Mouse (Mus musculus): ENCODE measurements around the gene Rpl13a. TPM values are rescaled to one million over a fixed set of nuclear protein-coding genes. Genes with fewer than 3 reads are reported as not detected.

Rpl13a gene
- polyA plus RNA-seq, 1 experiment from 2014 or later: 1,305 TPM

GRCm38 (mm10) chr7:45165701-45166100 lies 37.1 kb upstream of the Rpl13a start:
- Histone ChIP-seq H3K9ac (no peak overlapping the region), H3K4me2 (replicated peaks) (no peak overlapping the region), H3K4me3 (no peak overlapping the region), H3K4me1 (peaks cover 13% of the 10 kb centered on the region), H3K27me3 (peaks cover 84% of the 10 kb centered on the region), H3K36me3 (0 out of 2 replicates have a peak, but pooled peaks cover 3% of the 10 kb centered on the region), H3K9me3 (peaks cover 22% of the 10 kb centered on the region), H3K27ac (no peak overlapping the region)
- WGBS: 46% methylated on average over 11 of the region's 11 CpGs
- no peak for ATAC-seq (ENCODE audit: low FRiP score, low read depth)

GRCm38 (mm10) chr7:45164833-45165232 lies 36.3 kb upstream of the Rpl13a start:
- Histone ChIP-seq H3K4me3 (no peak overlapping the region), H3K27ac (no peak overlapping the region), H3K36me3 (peaks cover 11% of the 10 kb centered on the region), H3K9ac (no peak overlapping the region), H3K9me3 (peaks cover 13% of the 10 kb centered on the region), H3K4me1 (peaks cover 13% of the 10 kb centered on the region), H3K4me2 (replicated peaks) (no peak overlapping the region), H3K27me3 (peaks cover 75% of the 10 kb centered on the region)
- ATAC-seq (ENCODE audit: low FRiP score, low read depth): no peak
- 67% methylated on average over 5 of the region's 5 CpGs for WGBS

- 2% methylated on average over 34 of the region's 41 CpGs for WGBS
- Histone ChIP-seq H3K27me3 (peaks cover 66% of the 10 kb centered on the region), H3K4me3 (peak within 1 kb of the TSS; percentile 47), H3K4me2 (replicated peaks) (peak within 1 kb of the TSS; percentile 73), H3K9ac (peak within 1 kb of the TSS; percentile 59), H3K27ac (no peak within 1 kb of the TSS), H3K36me3 (peaks cover 20% of the 10 kb centered on the region), H3K4me1 (peaks cover 13% of the 10 kb centered on the region), H3K9me3 (peaks cover 4% of the 10 kb centered on the region; the same call in 1 of the 2 replicates)
- no peak for ATAC-seq (ENCODE audit: low FRiP score, low read depth)
These were observed 35.4 kb upstream of the Rpl13a start, which contains the start of gene Slc17a7 for GRCm38 (mm10) chr7:45163735-45164490. Gene Slc17a7, plus strand, starts transcription at chr7:45163949.

DNA sequence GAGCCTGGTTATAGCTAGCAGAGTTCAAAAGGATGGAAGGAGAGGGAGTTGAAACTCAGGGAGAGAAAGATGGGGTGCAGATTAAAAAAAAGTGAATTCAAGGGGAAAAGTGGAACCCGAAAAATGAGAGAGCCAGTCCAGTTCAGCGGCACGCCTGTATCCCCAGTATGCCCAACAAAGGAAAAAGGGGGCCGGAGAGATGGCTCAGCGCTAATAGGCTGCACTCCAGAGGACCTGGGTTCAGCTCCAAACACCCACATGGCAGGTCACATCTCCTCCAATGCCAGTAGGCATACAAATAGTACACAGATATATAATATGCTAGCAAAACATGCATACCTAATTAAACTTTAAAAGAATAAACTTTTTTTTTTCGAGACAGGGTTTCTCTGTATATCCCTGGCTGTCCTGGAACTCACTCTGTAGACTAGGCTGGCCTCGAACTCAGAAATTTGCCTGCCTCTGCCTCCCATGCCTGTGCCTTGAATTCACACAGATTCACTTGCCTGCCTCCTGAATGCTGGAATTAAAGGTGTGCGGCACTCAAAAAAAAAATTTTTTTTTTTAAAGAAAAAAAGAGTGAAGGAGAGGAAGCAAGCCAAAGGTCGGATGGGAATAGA lies 34.5 kb upstream of the Rpl13a start:
- WGBS: 69% methylated on average over 9 of the region's 9 CpGs
- peak overlapping the region; percentile 47 for H3K4me3 ChIP-seq

DNA sequence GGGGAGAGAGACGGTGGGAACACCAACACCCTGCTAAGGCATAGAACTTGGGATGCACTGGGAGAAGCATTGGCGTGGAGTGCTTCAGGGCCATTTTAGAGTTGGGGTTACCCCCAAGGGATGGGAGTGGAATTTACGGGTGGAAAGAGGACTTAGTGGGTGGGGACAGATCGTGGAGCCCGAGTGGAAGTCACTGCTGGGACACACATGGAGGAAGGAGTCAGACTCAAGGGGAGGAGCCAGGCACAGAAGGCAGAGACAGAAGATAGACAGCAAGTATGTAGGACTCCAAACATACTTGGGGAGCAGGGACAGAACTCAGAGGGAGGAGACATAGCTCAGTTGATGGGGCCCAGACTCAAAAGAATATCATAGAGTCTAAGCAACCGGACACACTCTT lies 34.0 kb upstream of the Rpl13a start:
- H3K36me3 ChIP-seq: peaks cover 34% of the 10 kb centered on the region
- 25% methylated on average over 6 of the region's 6 CpGs for WGBS
- H3K27me3 ChIP-seq: peaks cover 52% of the 10 kb centered on the region
- H3K27ac ChIP-seq: no peak overlapping the region
- peaks cover 13% of the 10 kb centered on the region for H3K4me1 ChIP-seq
- H3K4me2 ChIP-seq (replicated peaks): peak overlapping the region; percentile 72
- peak overlapping the region; percentile 40 for H3K4me3 ChIP-seq
- H3K9me3 ChIP-seq: no peaks in the 10 kb centered on the region
- peak overlapping the region; percentile 48; the same call in 1 of the 2 replicates for H3K9ac ChIP-seq
- ATAC-seq (ENCODE audit: low FRiP score, low read depth): 0 out of 2 replicates have a peak, but pooled peaks have one; percentile 2

More for the DNA sequence above, 34.5 kb upstream of the Rpl13a start:
- Histone ChIP-seq H3K27me3 (peaks cover 58% of the 10 kb centered on the region), H3K4me1 (peaks cover 13% of the 10 kb centered on the region), H3K9me3 (no peaks in the 10 kb centered on the region), H3K4me2 (replicated peaks) (peak overlapping the region; percentile 72; the same call in 1 of the 2 replicates), H3K27ac (no peak overlapping the region), H3K9ac (no peak overlapping the region), H3K36me3 (peaks cover 28% of the 10 kb centered on the region)
- ATAC-seq (ENCODE audit: low FRiP score, low read depth): no peak

GRCm38 (mm10) chr7:45161612-45162473 lies 33.3 kb upstream of the Rpl13a start:
- Histone ChIP-seq H3K27ac (no peak overlapping the region), H3K27me3 (peaks cover 45% of the 10 kb centered on the region), H3K4me1 (peaks cover 13% of the 10 kb centered on the region), H3K4me3 (peak overlapping the region; percentile 40), H3K9ac (peak overlapping the region; percentile 48; the same call in 1 of the 2 replicates), H3K36me3 (peaks cover 39% of the 10 kb centered on the region), H3K9me3 (no peaks in the 10 kb centered on the region), H3K4me2 (replicated peaks) (peak overlapping the region; percentile 72)
- WGBS: 5% methylated on average over 35 of the region's 35 CpGs
- peak; percentile 93 for ATAC-seq (ENCODE audit: low FRiP score, low read depth)

DNA sequence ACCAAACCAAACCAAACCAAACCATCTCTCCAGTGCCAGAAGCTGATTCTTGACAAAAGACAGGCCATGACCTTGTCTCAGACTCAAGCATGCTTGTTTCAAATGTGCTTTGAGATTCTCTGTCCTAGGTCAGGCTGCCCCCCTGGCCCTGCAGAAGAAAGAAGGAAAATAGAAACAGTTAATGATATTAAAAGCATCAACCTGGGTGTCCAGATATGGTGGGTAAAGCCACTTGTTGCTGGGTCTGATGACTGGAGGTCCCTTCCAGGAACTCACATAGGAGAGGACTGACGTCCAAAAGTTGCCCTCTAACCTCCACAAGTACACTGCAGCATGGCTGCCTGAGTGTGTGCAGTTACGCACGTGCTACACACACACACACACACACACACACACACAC lies 32.3 kb upstream of the Rpl13a start:
- Histone ChIP-seq H3K27ac (no peak overlapping the region), H3K36me3 (peaks cover 39% of the 10 kb centered on the region), H3K4me2 (replicated peaks) (no peak overlapping the region), H3K27me3 (peaks cover 35% of the 10 kb centered on the region), H3K4me3 (no peak overlapping the region), H3K4me1 (peaks cover 13% of the 10 kb centered on the region), H3K9ac (no peak overlapping the region), H3K9me3 (no peaks in the 10 kb centered on the region)
- no peak for ATAC-seq (ENCODE audit: low FRiP score, low read depth)
- 92% methylated on average over 3 of the region's 3 CpGs for WGBS

DNA sequence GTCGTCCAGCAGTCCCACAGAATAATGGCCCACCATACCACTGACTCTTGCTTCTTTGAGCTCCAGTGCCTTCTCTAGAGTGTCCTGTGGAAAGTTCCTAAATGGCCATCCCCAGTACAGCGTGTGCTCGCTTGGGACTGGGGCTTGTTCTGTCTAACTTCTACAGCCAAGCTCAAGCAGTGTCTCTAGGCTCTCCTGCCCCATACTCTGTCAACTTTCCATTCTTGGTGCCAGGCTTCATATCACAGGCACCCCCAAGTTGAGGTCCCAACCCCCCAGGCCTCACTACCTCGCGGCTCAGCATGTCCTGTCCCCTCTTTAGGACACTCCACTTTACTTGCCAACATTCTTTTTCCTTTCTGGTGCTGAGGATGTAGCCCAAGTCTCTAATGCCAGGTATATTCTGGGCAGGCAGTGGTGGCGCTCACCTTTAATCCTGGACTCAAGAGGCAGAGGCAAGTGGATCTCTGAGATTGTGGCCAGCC lies 31.8 kb upstream of the Rpl13a start:
- Histone ChIP-seq H3K27me3 (peaks cover 30% of the 10 kb centered on the region), H3K4me1 (peaks cover 15% of the 10 kb centered on the region), H3K4me3 (no peak overlapping the region), H3K27ac (no peak overlapping the region), H3K4me2 (replicated peaks) (no peak overlapping the region), H3K9me3 (no peaks in the 10 kb centered on the region), H3K36me3 (peaks cover 39% of the 10 kb centered on the region), H3K9ac (no peak overlapping the region)
- ATAC-seq (ENCODE audit: low FRiP score, low read depth): no peak
- WGBS: 91% methylated on average over 6 of the region's 6 CpGs

DNA sequence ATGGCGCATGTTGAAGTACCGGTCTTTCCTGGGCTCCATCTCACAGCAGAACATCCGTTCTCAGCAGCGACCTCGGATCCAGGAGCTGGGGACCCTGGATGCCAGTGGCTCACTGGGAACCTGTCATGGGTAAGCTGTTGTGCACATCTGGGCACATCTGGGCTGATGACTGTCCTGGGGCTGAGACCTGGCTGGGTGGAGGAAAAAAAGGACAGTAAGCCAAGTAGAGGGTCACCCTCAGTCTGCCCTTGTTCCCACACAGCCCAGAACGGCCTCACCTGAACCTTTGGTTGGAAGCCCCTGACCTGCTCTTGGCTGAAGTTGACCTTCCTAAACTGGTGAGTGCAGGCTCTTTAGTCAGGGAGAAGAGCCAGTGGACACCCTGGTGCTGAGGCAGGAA lies 30.4 kb upstream of the Rpl13a start:
- peaks cover 17% of the 10 kb centered on the region for H3K27me3 ChIP-seq
- no peak overlapping the region for H3K4me3 ChIP-seq
- no peak overlapping the region for H3K4me2 ChIP-seq (replicated peaks)
- H3K4me1 ChIP-seq: peaks cover 20% of the 10 kb centered on the region
- H3K27ac ChIP-seq: no peak overlapping the region
- ATAC-seq (ENCODE audit: low FRiP score, low read depth): no peak
- H3K9ac ChIP-seq: no peak overlapping the region
- WGBS: 96% methylated on average over 6 of the region's 6 CpGs
- peaks cover 39% of the 10 kb centered on the region for H3K36me3 ChIP-seq
- no peaks in the 10 kb centered on the region for H3K9me3 ChIP-seq

GRCm38 (mm10) chr7:45157459-45157858 lies 28.9 kb upstream of the Rpl13a start:
- no peak overlapping the region for H3K27ac ChIP-seq
- no peaks in the 10 kb centered on the region for H3K9me3 ChIP-seq
- H3K36me3 ChIP-seq: peaks cover 39% of the 10 kb centered on the region
- H3K9ac ChIP-seq: no peak overlapping the region
- H3K27me3 ChIP-seq: peaks cover 1% of the 10 kb centered on the region
- H3K4me1 ChIP-seq: peaks cover 19% of the 10 kb centered on the region
- H3K4me3 ChIP-seq: no peak overlapping the region
- H3K4me2 ChIP-seq (replicated peaks): no peak overlapping the region
- no peak for ATAC-seq (ENCODE audit: low FRiP score, low read depth)
- 86% methylated on average over 14 of the region's 14 CpGs for WGBS

- peaks cover 39% of the 10 kb centered on the region for H3K36me3 ChIP-seq
- no peaks in the 10 kb centered on the region for H3K9me3 ChIP-seq
- no peak overlapping the region for H3K27ac ChIP-seq
- WGBS: 96% methylated on average over 15 of the region's 15 CpGs
- H3K27me3 ChIP-seq: no peaks in the 10 kb centered on the region
- H3K4me1 ChIP-seq: peaks cover 23% of the 10 kb centered on the region
- H3K4me2 ChIP-seq (replicated peaks): no peak overlapping the region
- H3K9ac ChIP-seq: no peak overlapping the region
- ATAC-seq (ENCODE audit: low FRiP score, low read depth): no peak
- no peak overlapping the region for H3K4me3 ChIP-seq
These were observed 27.6 kb upstream of the Rpl13a start for GRCm38 (mm10) chr7:45156206-45156605.
